ENCODE assay signal across 10 mouse cellular contexts in the genomic region with DNA sequence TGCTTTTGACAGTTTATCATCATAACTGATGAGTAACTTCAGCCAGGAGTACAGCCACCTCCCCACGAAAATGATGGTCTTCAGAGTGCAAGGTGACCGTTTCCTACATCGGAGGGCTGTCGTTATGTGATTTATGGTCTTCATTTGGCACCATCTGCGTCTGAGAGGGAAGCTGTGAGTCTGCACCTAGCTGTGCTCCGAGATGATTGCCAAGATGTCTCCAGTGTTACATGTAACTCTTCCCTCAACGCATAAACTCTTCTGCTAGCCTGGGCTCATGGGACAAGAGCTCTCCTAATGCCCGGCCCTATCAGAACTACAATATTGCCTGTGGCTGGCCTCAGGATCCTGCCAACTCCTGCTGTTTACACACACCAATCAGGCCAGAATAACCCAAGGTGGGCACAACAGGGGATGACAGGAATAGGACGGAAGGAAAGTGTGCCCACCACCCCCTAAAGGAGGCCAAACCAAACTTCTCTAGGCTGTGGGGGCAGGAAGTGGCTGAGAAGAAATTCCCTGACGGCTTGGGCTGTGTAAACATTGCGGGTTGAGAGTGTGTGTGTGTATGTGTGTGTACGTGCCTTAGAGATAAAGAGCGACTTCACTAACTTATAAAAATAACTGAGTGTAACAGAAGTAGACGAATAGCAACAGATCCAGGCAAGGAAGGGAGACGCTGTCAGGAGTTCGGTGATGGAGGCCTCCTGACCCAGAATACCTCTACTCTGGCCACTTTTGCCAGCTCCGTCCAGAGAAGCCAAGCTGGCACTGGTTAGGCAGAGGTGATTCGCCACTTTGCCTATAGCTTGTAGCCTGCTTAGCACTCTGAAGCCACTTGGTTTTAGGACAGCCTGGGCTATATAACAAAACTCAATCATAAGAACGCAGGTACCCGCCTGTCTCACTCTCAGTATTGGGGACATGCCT. TPM values are rescaled to one million over a fixed set of nuclear protein-coding genes. Genes with fewer than 3 reads are reported as not detected.
A peak's percentile ranks its signal among the peaks of the same experiment; 100 is the strongest.
DNase-seq lines count a peak whose midpoint lies in the region; ATAC-seq and TF ChIP-seq lines count a peak whose summit lies in the region.
"Had no signal": no experiment of that assay in that cellular context is flagged by ENCODE, and none has a peak within 500 bp of the region (broad histone marks: within the 10 kb centered on the region; RNA-seq: fewer than 3 reads in every experiment).

No protein-coding gene starts in this region.

- H3K4me1 ChIP-seq in heart, embryonic 15.5 days (replicated peaks): peaks cover 69% of the 10 kb centered on the region
- peaks cover 13% of the 10 kb centered on the region; the same call in 1 of the 2 replicates for H3K4me1 ChIP-seq in lung, postnatal 0 days (ENCODE audit: insufficient read depth, low read depth, low read length)
- H3K4me1 ChIP-seq in intestine, embryonic 14.5 days (replicated peaks; ENCODE audit: control insufficient read depth, insufficient read depth, low read length): peaks cover 17% of the 10 kb centered on the region
- peaks cover 24% of the 10 kb centered on the region for H3K4me1 ChIP-seq in stomach, embryonic 15.5 days

- peak overlapping the region; percentile 72 for H3K27ac ChIP-seq in heart, embryonic 15.5 days
- peak overlapping the region; percentile 51 for H3K27ac ChIP-seq in lung, postnatal 0 days (ENCODE audit: low read length)
- H3K27ac ChIP-seq in intestine, embryonic 14.5 days (ENCODE audit: low read depth): peak overlapping the region; percentile 23; the same call in 1 of the 2 replicates
- peak overlapping the region; percentile 57; the same call in 1 of the 2 replicates for H3K27ac ChIP-seq in stomach, embryonic 15.5 days

- 50% methylated on average over 20 of the region's 20 CpGs for WGBS in heart, embryonic 15.5 days
- whole genome bisulfite sequencing in lung, postnatal 0 days: 33% methylated on average over 20 of the region's 20 CpGs
- 40% methylated on average over 20 of the region's 20 CpGs for WGBS in intestine, embryonic 14.5 days
- 49% methylated on average over 20 of the region's 20 CpGs for WGBS in stomach, embryonic 15.5 days

- no peaks in the 10 kb centered on the region for H3K9me3 ChIP-seq in heart, embryonic 15.5 days (replicated peaks)
- H3K9me3 ChIP-seq in lung, postnatal 0 days (ENCODE audit: low read length): no peaks in the 10 kb centered on the region
- H3K9me3 ChIP-seq in intestine, embryonic 14.5 days (ENCODE audit: control insufficient read depth, low read length): no peaks in the 10 kb centered on the region
- no peaks in the 10 kb centered on the region for H3K9me3 ChIP-seq in stomach, embryonic 15.5 days
- H3K9me3 ChIP-seq: megakaryocyte, embryonic 14.5 days had no signal

- no peak for DNase-seq in heart, postnatal 10 days
- DNase-seq in lung, postnatal 0 days (ENCODE audit: low spot score): peak; percentile 39
- DNase-seq in lung, adult 18-20 months: no peak
- no peak for DNase-seq in intestine, embryonic 14.5 days (ENCODE audit: low spot score)
- DNase-seq in right cerebral cortex, postnatal 14 days: no peak
- DNase-seq: kidney, postnatal 25 days; thymus, postnatal 14 days had no signal

- H3K4me3 ChIP-seq in heart, embryonic 15.5 days: no peak overlapping the region
- no peak overlapping the region for H3K4me3 ChIP-seq in lung, postnatal 0 days (ENCODE audit: low read depth, low read length)
- H3K4me3 ChIP-seq in intestine, embryonic 14.5 days (ENCODE audit: low read depth, low read length): no peak overlapping the region
- H3K4me3 ChIP-seq in stomach, embryonic 15.5 days (replicated peaks): no peak overlapping the region
- H3K4me3 ChIP-seq: megakaryocyte, embryonic 14.5 days had no signal

- intact Hi-C loops in heart, postnatal 10 days (cut with DNase I): no loop called here

- H3K9ac ChIP-seq in heart, embryonic 15.5 days: no peak overlapping the region
- no peak overlapping the region for H3K9ac ChIP-seq in lung, postnatal 0 days (replicated peaks; ENCODE audit: low read depth)
- no peak overlapping the region for H3K9ac ChIP-seq in intestine, embryonic 14.5 days (ENCODE audit: low read length)
- no peak overlapping the region for H3K9ac ChIP-seq in stomach, embryonic 15.5 days

- TF ChIP-seq EP300 in lung, postnatal 0 days (IDR thresholded peaks at IDR 0.05): no peak

- ATAC-seq in heart, embryonic 15.5 days (replicated peaks; ENCODE audit: insufficient number of reproducible peaks, insufficient read depth, low FRiP score, low read depth): no peak
- ATAC-seq in lung, postnatal 0 days: peak; percentile 53
- ATAC-seq in intestine, embryonic 14.5 days (replicated peaks; ENCODE audit: low FRiP score, low TSS enrichment, low read depth): 0 out of 2 replicates have a peak, but pooled peaks have one; percentile 33
- ATAC-seq in stomach, embryonic 15.5 days (ENCODE audit: insufficient read depth, low FRiP score, low read depth): 0 out of 2 replicates have a peak, but pooled peaks have one; percentile 33

- TF ChIP-seq CTCF in lung, postnatal 0 days (IDR thresholded peaks at IDR 0.05): no peak

- no peaks in the 10 kb centered on the region for H3K27me3 ChIP-seq in heart, embryonic 15.5 days
- H3K27me3 ChIP-seq in lung, postnatal 0 days (replicated peaks; ENCODE audit: insufficient read depth, low read length): no peaks in the 10 kb centered on the region
- H3K27me3 ChIP-seq in intestine, embryonic 14.5 days (replicated peaks; ENCODE audit: control insufficient read depth, insufficient read depth, low read length): no peaks in the 10 kb centered on the region
- H3K27me3 ChIP-seq in stomach, embryonic 15.5 days (replicated peaks): no peaks in the 10 kb centered on the region
- H3K27me3 ChIP-seq: megakaryocyte, embryonic 14.5 days had no signal

- no peak overlapping the region for H3K4me2 ChIP-seq in heart, embryonic 15.5 days
- 0 out of 2 replicates have a peak overlapping the region, but pooled peaks have one; percentile 9 for H3K4me2 ChIP-seq in lung, postnatal 0 days (replicated peaks; ENCODE audit: low read depth, low read length)
- H3K4me2 ChIP-seq in intestine, embryonic 14.5 days (ENCODE audit: low read length): no peak overlapping the region
- H3K4me2 ChIP-seq in stomach, embryonic 15.5 days: no peak overlapping the region

- no peaks in the 10 kb centered on the region for H3K36me3 ChIP-seq in heart, embryonic 15.5 days
- no peaks in the 10 kb centered on the region for H3K36me3 ChIP-seq in lung, postnatal 0 days (ENCODE audit: insufficient read depth, low read length)
- no peaks in the 10 kb centered on the region for H3K36me3 ChIP-seq in intestine, embryonic 14.5 days (ENCODE audit: control insufficient read depth, insufficient read depth, low read length)
- no peaks in the 10 kb centered on the region for H3K36me3 ChIP-seq in stomach, embryonic 15.5 days

RNA-seq across cellular contexts. Expression of a gene that starts 37.6 kb away (rescaled TPM):
- polyA plus RNA-seq in heart, embryonic 15.5 days (2015; fragmentation: Nextera tagmentation; extraction: Ambion mirVana): 10.2 and 10.8 TPM in 2 replicates
- 100 to 1,000 TPM; 125 to 149 TPM for total RNA-seq in heart, postnatal 10 days (2021)
- polyA plus RNA-seq in lung, postnatal 0 days (2015; fragmentation: Nextera tagmentation; extraction: Ambion mirVana): 6.8 and 9.3 TPM in 2 replicates
- polyA plus RNA-seq in intestine, embryonic 14.5 days (2014; fragmentation: Nextera tagmentation; extraction: Ambion mirVana): 13.8 and 16.5 TPM in 2 replicates
- 15.3 and 18.5 TPM in 2 replicates for polyA plus RNA-seq in stomach, embryonic 15.5 days (2015; fragmentation: Nextera tagmentation; extraction: Ambion mirVana)
